Mouse (Mus musculus) liver, adult 2 months (tissue): Measurements from ENCODE around the gene Gnb1l. TPM values are rescaled to one million over a fixed set of nuclear protein-coding genes. Genes with fewer than 3 reads are reported as not detected.

ENCODE experiments used
- DNase-seq: peaks from one replicate; pipeline ENCODE4 v3.0.0-alpha.2; 2011; ENCODE audit warnings: low read depth, low spot score; ENCODE audit errors: extremely low read depth
- H3K27ac ChIP-seq: fragments of 200-500 bp; replicated peaks from 2 replicates; pipeline ENCODE4 v1.5.1; 2012; ENCODE audit warnings: low read depth, mild to moderate bottlenecking, control low read depth, inconsistent platforms, low read length; ENCODE audit not compliant: insufficient read depth
- H3K27me3 ChIP-seq: fragments of 200-500 bp; 2 replicates; pipeline ENCODE4 v1.6.1; 2012; ENCODE audit warnings: mild to moderate bottlenecking, moderate library complexity, low read length, inconsistent platforms; ENCODE audit not compliant: control insufficient read depth, insufficient read depth
- H3K36me3 ChIP-seq: fragments of 200-500 bp; 2 replicates; pipeline ENCODE4 v1.6.1; 2012; ENCODE audit warnings: low read length, inconsistent platforms; ENCODE audit not compliant: control insufficient read depth, insufficient read depth
- H3K4me1 ChIP-seq: fragments of 200-500 bp; 2 replicates; pipeline ENCODE4 v1.6.1; 2011; ENCODE audit warnings: low read length; ENCODE audit not compliant: control insufficient read depth, insufficient read depth
- H3K4me3 ChIP-seq: fragments of 200-500 bp; 2 replicates; pipeline ENCODE4 v1.5.1; 2011; ENCODE audit warnings: low read depth, mild to moderate bottlenecking, control low read depth, low read length, moderate library complexity; ENCODE audit not compliant: insufficient read depth
- H3K79me2 ChIP-seq: fragments of 200-500 bp; 2 replicates; pipeline ENCODE4 v1.6.1; 2012; ENCODE audit warnings: inconsistent platforms, mild to moderate bottlenecking, low read length, moderate library complexity; ENCODE audit not compliant: control insufficient read depth, insufficient read depth
- H3K9ac ChIP-seq: fragments of 200-500 bp; 2 replicates; pipeline ENCODE4 v1.6.1; 2012; ENCODE audit warnings: low read depth, mild to moderate bottlenecking, control low read depth, inconsistent platforms, low read length
- CTCF ChIP-seq: fragments of 200-500 bp; IDR thresholded peaks from 2 replicates; pipeline ENCODE4 v1.5.1; 2011; ENCODE audit warnings: low read depth, low read length, control low read depth
- POLR2A ChIP-seq: fragments of 200-500 bp; IDR thresholded peaks from 2 replicates; pipeline ENCODE4 v1.6.1; 2011; ENCODE audit warnings: low read length, control low read depth; ENCODE audit not compliant: insufficient read depth; ENCODE audit errors: extremely low read depth
- WGBS: fragments of 180-500 bp; shearing (Covaris S2); methylation state at CpG from one replicate; pipeline ENCODE4 v1.1.7; 2018; 5-methylcytosine and 5-hydroxymethylcytosine counted together
- polyA plus RNA-seq: library from polyadenylated mRNA; depleted of rRNA; stranded (reverse); fragments of >200 nt; gene quantifications from 2 replicates; pipeline ENCODE4 v1.2.3, GENCODE M21; 2012
- total RNA-seq: library from RNA; depleted of rRNA; stranded (reverse); fragments of >200 nt; gene quantifications from 2 replicates; pipeline ENCODE4 v1.2.3, GENCODE M21; 2014

The Gnb1l gene
- total and polyA plus RNA-seq, 2 experiments, result 1.4 to 4.8 TPM

DNA sequence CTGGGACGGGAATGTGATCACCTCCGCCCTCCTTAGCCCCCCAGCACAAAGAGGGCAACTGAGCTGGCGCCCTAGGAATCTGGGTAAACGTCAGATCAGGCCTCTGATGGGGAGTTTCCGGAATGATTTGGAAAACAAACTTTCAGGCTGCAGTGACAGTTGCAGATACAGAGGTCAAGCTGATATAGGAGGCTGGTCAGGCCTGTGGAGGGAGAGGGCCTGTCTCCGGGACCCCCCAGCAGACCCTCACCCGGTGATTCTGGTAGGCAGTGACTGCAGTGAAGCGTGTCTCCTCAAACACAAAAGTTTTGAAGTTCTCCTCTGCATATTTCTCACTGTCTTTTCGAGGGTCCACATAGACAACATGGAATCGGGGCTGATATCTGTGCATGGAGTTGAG lies 84.7 kb downstream of the Gnb1l start:
- 51% methylated on average over 10 of the region's 10 CpGs for WGBS
- peaks cover 40% of the 10 kb centered on the region for H3K27me3 ChIP-seq
- H3K4me3 ChIP-seq, result no peak overlapping the region

DNA sequence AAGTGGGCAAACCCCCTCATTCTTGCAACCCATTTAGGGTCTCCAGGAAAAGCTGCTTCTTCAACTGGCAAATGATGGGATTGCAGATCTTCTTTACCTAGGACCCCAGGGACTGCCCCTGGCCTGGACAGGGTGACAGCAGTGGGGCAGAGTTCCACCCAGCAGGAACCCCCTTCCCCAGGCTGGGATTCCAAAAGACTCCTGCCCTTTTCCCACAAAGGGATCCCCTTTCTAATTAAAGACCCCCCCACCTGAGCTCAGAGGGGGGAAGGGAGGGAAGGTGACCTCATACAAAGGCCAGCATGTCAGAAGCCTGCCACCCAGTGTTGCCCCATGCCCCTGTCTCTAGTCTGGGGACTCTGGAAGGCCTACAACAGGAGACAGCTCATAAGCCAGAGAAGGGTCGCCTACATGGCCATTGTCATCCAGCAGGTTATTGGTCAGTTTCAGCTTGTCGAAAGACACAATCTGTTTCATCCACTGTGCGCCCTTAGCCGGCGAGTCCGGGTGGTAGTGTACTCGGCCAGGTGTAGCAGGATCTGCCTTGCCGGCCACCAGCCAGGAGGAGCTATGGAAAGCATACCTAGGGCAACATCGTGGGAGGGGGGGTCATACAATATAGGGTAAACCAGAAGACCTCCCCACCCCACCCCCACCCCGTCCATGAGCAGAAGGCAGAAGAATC lies 85.3 kb downstream of the Gnb1l start:
- DNase-seq, result no peak
- Histone ChIP-seq H3K9ac (no peak overlapping the region), H3K4me3 (no peak overlapping the region), H3K27me3 (peaks cover 46% of the 10 kb centered on the region), H3K27ac (no peak overlapping the region), H3K79me2 (no peaks in the 10 kb centered on the region), H3K36me3 (no peaks in the 10 kb centered on the region), H3K4me1 (no peaks in the 10 kb centered on the region)
- no peak for TF ChIP-seq CTCF
- no peak for TF ChIP-seq POLR2A
- WGBS, result 70% methylated on average over 10 of the region's 10 CpGs

More for the DNA sequence above, 84.7 kb downstream of the Gnb1l start:
- H3K9ac ChIP-seq, result no peak overlapping the region
- TF ChIP-seq CTCF (no peak), POLR2A (no peak)
- H3K4me1 ChIP-seq, result no peaks in the 10 kb centered on the region
- no peak for DNase-seq
- H3K79me2 ChIP-seq, result no peaks in the 10 kb centered on the region
- no peaks in the 10 kb centered on the region for H3K36me3 ChIP-seq
- H3K27ac ChIP-seq, result no peak overlapping the region

DNA sequence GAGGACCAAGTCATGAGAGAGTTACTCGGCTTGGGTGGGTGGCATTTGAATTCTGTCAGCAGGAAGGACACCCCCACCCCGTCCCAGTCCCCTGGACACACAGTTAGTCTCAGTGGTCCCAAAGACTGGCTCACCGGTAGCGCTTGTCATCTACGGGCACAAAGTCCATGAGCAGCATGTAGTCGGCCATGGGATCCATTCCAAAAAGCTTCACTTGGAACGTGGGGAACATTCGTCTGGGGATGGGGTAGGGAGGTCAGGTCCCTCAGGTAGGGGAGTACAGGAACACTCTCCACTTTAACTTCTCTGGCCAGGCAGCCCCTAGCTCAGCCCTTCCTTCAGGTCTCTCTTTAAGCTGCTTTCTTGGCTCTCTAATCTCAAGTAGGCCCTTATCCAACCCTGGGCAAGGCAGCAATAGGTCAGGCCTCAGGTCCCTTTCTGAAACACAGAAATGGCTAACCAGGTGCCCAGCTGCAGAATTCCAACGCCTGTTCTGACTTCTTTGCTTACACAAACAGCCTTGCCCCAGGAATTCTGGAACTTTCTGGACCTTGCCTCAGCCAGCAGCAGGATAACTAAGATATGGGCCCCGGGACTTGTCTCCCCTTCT lies 86.5 kb downstream of the Gnb1l start:
- TF ChIP-seq CTCF (no peak), POLR2A (no peak)
- Histone ChIP-seq H3K27me3 (peaks cover 46% of the 10 kb centered on the region), H3K36me3 (no peaks in the 10 kb centered on the region), H3K79me2 (no peaks in the 10 kb centered on the region), H3K27ac (no peak overlapping the region), H3K4me1 (0 out of 2 replicates have a peak, but pooled peaks cover 1% of the 10 kb centered on the region), H3K4me3 (no peak overlapping the region), H3K9ac (no peak overlapping the region)
- 54% methylated on average over 10 of the region's 10 CpGs for WGBS
- no peak for DNase-seq

DNA sequence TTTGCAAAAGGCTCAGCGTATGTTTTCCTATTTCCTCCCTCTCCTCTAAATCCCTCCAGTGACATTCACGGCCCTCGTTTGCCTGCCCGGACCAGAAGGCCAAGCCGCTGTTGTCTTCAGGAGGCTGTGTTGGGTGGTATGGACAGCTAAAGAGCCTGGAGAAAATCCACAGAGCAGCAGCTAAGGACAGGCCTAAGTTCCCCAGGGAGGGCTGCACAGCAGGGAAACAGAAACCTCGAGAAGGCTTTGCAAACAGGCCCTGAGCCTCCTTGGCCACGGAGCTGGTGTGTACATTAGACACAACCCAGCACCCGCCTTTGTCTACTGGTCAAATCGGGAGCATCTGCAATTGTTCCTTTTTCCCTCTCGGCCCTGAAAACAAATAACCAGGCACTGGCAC lies 87.2 kb downstream of the Gnb1l start:
- TF ChIP-seq CTCF (no peak), POLR2A (no peak)
- H3K36me3 ChIP-seq, result no peaks in the 10 kb centered on the region
- DNase-seq, result no peak
- 0 out of 2 replicates have a peak, but pooled peaks cover 2% of the 10 kb centered on the region for H3K4me1 ChIP-seq
- no peaks in the 10 kb centered on the region for H3K79me2 ChIP-seq
- no peak overlapping the region for H3K9ac ChIP-seq
- peaks cover 46% of the 10 kb centered on the region for H3K27me3 ChIP-seq
- no peak overlapping the region for H3K27ac ChIP-seq
- WGBS, result 29% methylated on average over 10 of the region's 10 CpGs
- no peak overlapping the region for H3K4me3 ChIP-seq

DNA sequence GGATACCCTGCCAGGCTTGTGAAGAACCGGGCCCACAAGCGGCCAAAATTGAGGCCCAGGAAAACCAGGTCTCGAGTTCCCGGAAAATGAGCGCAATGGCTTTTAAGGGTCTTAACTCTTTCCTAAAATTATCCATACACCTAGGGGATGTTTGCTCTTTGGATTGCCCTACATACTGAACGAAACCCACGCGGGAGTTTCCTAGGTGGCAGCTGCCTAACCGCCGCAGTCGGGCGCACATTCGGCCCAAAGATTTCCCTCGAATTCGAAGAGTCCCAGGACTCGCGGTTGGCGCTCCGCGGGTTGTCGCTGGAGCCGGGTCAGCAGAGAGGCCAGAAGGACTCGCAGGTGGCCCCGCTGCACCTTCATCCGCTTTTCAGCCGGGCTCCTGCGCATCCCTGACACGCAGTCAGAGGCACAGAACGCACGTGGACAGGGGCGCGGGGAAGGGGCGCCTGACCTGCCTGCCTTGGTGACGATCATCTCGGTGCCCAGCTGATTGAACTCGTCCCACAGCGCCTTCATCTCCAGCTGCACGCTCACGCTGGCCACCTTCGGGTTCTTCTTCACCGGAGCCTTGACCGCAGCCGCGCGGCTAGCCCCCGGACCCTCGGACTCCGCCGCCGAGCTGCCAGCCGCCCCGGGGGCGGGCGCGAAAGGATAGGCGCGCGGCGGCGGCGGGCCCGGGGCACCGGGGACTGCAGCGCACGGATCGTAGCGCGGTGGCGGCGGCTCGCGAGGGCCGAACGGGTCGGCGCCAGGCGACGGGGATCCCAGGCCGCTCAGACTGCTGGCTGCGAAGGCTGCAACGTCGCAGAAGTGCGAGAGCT lies 87.8 kb downstream of the Gnb1l start:
- no peak overlapping the region for H3K4me3 ChIP-seq
- TF ChIP-seq POLR2A (no peak), CTCF (no peak)
- 6% methylated on average over 83 of the region's 83 CpGs for WGBS
- H3K27ac ChIP-seq, result no peak overlapping the region
- H3K9ac ChIP-seq, result no peak overlapping the region
- H3K79me2 ChIP-seq, result no peaks in the 10 kb centered on the region
- DNase-seq, result no peak
- peaks cover 46% of the 10 kb centered on the region for H3K27me3 ChIP-seq
- H3K36me3 ChIP-seq, result no peaks in the 10 kb centered on the region
- 0 out of 2 replicates have a peak, but pooled peaks cover 2% of the 10 kb centered on the region for H3K4me1 ChIP-seq
